Comparison of ENCODE assay signal across 10 mouse cellular contexts in the genomic region with DNA sequence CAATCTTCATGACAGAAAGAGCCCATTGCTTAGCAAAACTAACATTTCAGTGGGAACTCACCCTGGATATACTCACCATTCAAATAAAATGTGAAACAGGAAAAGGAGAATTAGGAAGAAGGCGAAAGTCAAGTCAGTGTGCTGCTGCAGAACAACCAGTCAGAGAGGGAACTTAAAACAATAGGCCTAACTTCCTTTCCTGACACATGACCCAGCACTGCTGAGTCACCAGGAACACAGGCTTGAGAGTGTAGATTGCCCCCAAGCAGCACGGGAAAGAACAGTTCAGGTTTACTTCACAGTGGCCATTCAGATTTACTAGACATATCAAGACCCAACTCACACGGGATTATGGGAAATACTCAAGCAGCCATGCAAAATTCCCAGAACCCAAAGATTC.
DNase-seq lines count a peak whose midpoint lies in the region; ATAC-seq lines count a peak whose summit lies in the region.
"Had no signal": no experiment of that assay in that cellular context is flagged by ENCODE, and none has a peak within 500 bp of the region (broad histone marks: within the 10 kb centered on the region; RNA-seq: fewer than 3 reads in every experiment).

No protein-coding gene starts in this region.

- no peak overlapping the region for H3K4me3 ChIP-seq in macrophage (ENCODE audit: inconsistent target)
- no peak overlapping the region for H3K4me3 ChIP-seq in forebrain, embryonic 11.5 days (ENCODE audit: low read depth, low read length)
- H3K4me3 ChIP-seq in forebrain, embryonic 15.5 days: no peak overlapping the region
- H3K4me3 ChIP-seq: hindbrain, embryonic 15.5 days had no signal

- no peak overlapping the region for H3K9ac ChIP-seq in forebrain, embryonic 11.5 days (ENCODE audit: low read length)
- no peak overlapping the region for H3K9ac ChIP-seq in forebrain, embryonic 15.5 days (replicated peaks)
- H3K9ac ChIP-seq: hindbrain, embryonic 15.5 days had no signal

- peaks cover 55% of the 10 kb centered on the region for H3K36me3 ChIP-seq in macrophage (ENCODE audit: inconsistent target)
- no peaks in the 10 kb centered on the region for H3K36me3 ChIP-seq in forebrain, embryonic 11.5 days (ENCODE audit: control insufficient read depth, insufficient read depth, low read length)
- no peaks in the 10 kb centered on the region for H3K36me3 ChIP-seq in forebrain, embryonic 15.5 days
- H3K36me3 ChIP-seq: hindbrain, embryonic 15.5 days had no signal

- H3K27me3 ChIP-seq in forebrain, embryonic 11.5 days (ENCODE audit: control insufficient read depth, insufficient read depth, low read length): no peaks in the 10 kb centered on the region
- no peaks in the 10 kb centered on the region for H3K27me3 ChIP-seq in forebrain, embryonic 15.5 days
- H3K27me3 ChIP-seq: hindbrain, embryonic 15.5 days had no signal

- H3K9me3 ChIP-seq in forebrain, embryonic 11.5 days (ENCODE audit: control insufficient read depth, low read length): no peaks in the 10 kb centered on the region
- H3K9me3 ChIP-seq in forebrain, embryonic 15.5 days: no peaks in the 10 kb centered on the region
- H3K9me3 ChIP-seq: hindbrain, embryonic 15.5 days had no signal

- H3K27ac ChIP-seq in macrophage: peak overlapping the region; percentile 86
- no peak overlapping the region for H3K27ac ChIP-seq in forebrain, embryonic 11.5 days (ENCODE audit: low read depth, low read length)
- no peak overlapping the region for H3K27ac ChIP-seq in forebrain, embryonic 15.5 days (replicated peaks)
- H3K27ac ChIP-seq: hindbrain, embryonic 15.5 days had no signal

- no peaks in the 10 kb centered on the region for H3K4me1 ChIP-seq in forebrain, embryonic 11.5 days (replicated peaks; ENCODE audit: control insufficient read depth, insufficient read depth, low read length)
- H3K4me1 ChIP-seq in forebrain, embryonic 15.5 days: no peaks in the 10 kb centered on the region
- H3K4me1 ChIP-seq: hindbrain, embryonic 15.5 days had no signal

- H3K79me2 ChIP-seq in macrophage (ENCODE audit: inconsistent target): peaks cover 84% of the 10 kb centered on the region

- DNase-seq in adrenal gland, adult (ENCODE audit: inconsistent age in 2 of 2, low spot score in 1 of 2): peak; percentile 44 to 62
- DNase-seq in adrenal gland, postnatal 25 days: no peak
- peak; percentile 35 to 61 for DNase-seq in adrenal gland, postnatal 36 days
- DNase-seq in heart, postnatal 14 days: peak; percentile 10 to 21
- no peak for DNase-seq in forebrain, embryonic 11.5 days (ENCODE audit: low spot score)
- no peak for DNase-seq in MN1 (ENCODE audit: low spot score)
- DNase-seq: cerebellum, postnatal 10 days had no signal

- intact Hi-C loops in heart, postnatal 14 days (cut with DNase I): no loop called here

- no peak for ATAC-seq in forebrain, embryonic 11.5 days (replicated peaks; ENCODE audit: low FRiP score)
- no peak for ATAC-seq in forebrain, embryonic 15.5 days (replicated peaks)

- H3K4me2 ChIP-seq in forebrain, embryonic 11.5 days (ENCODE audit: low read depth, low read length, severe bottlenecking): no peak overlapping the region
- no peak overlapping the region for H3K4me2 ChIP-seq in forebrain, embryonic 15.5 days (replicated peaks)
- H3K4me2 ChIP-seq: hindbrain, embryonic 15.5 days had no signal

- WGBS in macrophage (ENCODE audit: missing documents): 3% methylated on average over 3 of the region's 3 CpGs
- WGBS in forebrain, embryonic 11.5 days: 79% methylated on average over 3 of the region's 3 CpGs
- 84% methylated on average over 3 of the region's 3 CpGs for WGBS in forebrain, embryonic 15.5 days

Comparison
In these comparisons a context has a peak if more than half of its experiments do, and no peak if none do; other contexts are left out.
1. DNase-seq: peak in adrenal gland, adult (2 of 2), adrenal gland, postnatal 36 days (2 of 2) and heart, postnatal 14 days (2 of 2); none in adrenal gland, postnatal 25 days (single experiment), forebrain, embryonic 11.5 days (single experiment) and MN1 (single experiment).